Mouse (Mus musculus): ENCODE measurements around the gene Abr. TPM values are rescaled to one million over a fixed set of nuclear protein-coding genes. Genes with fewer than 3 reads are reported as not detected.

Gene Abr
- polyA plus RNA-seq, 1 experiment from 2014 or later, result 38.3 TPM

- Histone ChIP-seq H3K27me3 (replicated peaks) (no peaks in the 10 kb centered on the region), H3K27ac (no peak overlapping the region), H3K36me3 (no peaks in the 10 kb centered on the region), H3K4me1 (replicated peaks) (no peaks in the 10 kb centered on the region), H3K9ac (no peak overlapping the region), H3K4me2 (replicated peaks) (no peak overlapping the region), H3K9me3 (no peaks in the 10 kb centered on the region), H3K4me3 (replicated peaks) (no peak overlapping the region)
- WGBS, result 66% methylated on average over 5 of the region's 5 CpGs
- ATAC-seq, result no peak
These were observed 74.7 kb downstream of the Abr start for GRCm38 (mm10) chr11:76547420-76547819.

GRCm38 (mm10) chr11:76546431-76546830, 75.7 kb downstream of the Abr start:
- Histone ChIP-seq H3K4me3 (replicated peaks) (no peak overlapping the region), H3K4me1 (replicated peaks) (no peaks in the 10 kb centered on the region), H3K9ac (no peak overlapping the region), H3K4me2 (replicated peaks) (no peak overlapping the region), H3K9me3 (no peaks in the 10 kb centered on the region), H3K27me3 (replicated peaks) (no peaks in the 10 kb centered on the region), H3K27ac (no peak overlapping the region), H3K36me3 (no peaks in the 10 kb centered on the region)
- WGBS, result 73% methylated on average over 4 of the region's 4 CpGs
- ATAC-seq, result no peak

- H3K36me3 ChIP-seq, result no peaks in the 10 kb centered on the region
- H3K9me3 ChIP-seq, result no peaks in the 10 kb centered on the region
- H3K9ac ChIP-seq, result no peak overlapping the region
- H3K27ac ChIP-seq, result no peak overlapping the region
- no peak overlapping the region for H3K4me2 ChIP-seq (replicated peaks)
- no peak for ATAC-seq
- H3K27me3 ChIP-seq (replicated peaks), result no peaks in the 10 kb centered on the region
- WGBS, result 67% methylated on average over 5 of the region's 5 CpGs
- H3K4me3 ChIP-seq (replicated peaks), result no peak overlapping the region
- no peaks in the 10 kb centered on the region for H3K4me1 ChIP-seq (replicated peaks)
These were observed 78.8 kb downstream of the Abr start for GRCm38 (mm10) chr11:76543300-76543699.

DNA sequence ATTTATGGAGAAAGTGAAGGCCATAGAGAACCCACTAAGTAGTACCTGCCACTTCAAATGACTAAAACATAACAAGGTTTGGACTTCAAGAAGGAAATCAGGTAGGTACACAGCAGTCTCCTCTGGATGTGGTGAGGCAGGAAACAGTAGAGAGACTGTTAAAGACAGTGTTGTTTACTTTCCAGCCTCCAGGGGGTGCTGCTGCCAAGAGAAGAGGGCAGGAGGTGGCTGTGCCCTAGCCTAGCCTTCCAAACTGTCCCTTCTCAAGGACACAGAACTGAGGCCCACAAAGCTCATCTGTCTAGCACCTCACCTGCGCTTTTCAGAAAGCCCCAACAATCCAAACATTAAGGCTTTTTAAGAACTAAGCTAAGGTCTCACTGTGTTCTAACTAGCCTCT, 81.1 kb downstream of the Abr start:
- no peak overlapping the region for H3K9ac ChIP-seq
- H3K27ac ChIP-seq, result no peak overlapping the region
- no peak overlapping the region for H3K4me2 ChIP-seq (replicated peaks)
- ATAC-seq, result no peak; the same call in 1 of the 2 replicates
- no peaks in the 10 kb centered on the region for H3K4me1 ChIP-seq (replicated peaks)
- H3K27me3 ChIP-seq (replicated peaks), result no peaks in the 10 kb centered on the region
- no peak overlapping the region for H3K4me3 ChIP-seq (replicated peaks)
- WGBS, result 26% methylated on average over 1 of the region's 1 CpGs
- H3K36me3 ChIP-seq, result no peaks in the 10 kb centered on the region
- no peaks in the 10 kb centered on the region for H3K9me3 ChIP-seq

- Histone ChIP-seq H3K27ac (no peak overlapping the region), H3K9me3 (no peaks in the 10 kb centered on the region), H3K9ac (no peak overlapping the region), H3K36me3 (no peaks in the 10 kb centered on the region), H3K4me1 (replicated peaks) (no peaks in the 10 kb centered on the region), H3K4me3 (replicated peaks) (no peak overlapping the region), H3K4me2 (replicated peaks) (no peak overlapping the region), H3K27me3 (replicated peaks) (no peaks in the 10 kb centered on the region)
- WGBS, result 84% methylated on average over 3 of the region's 3 CpGs
- ATAC-seq, result no peak
These were observed 84.7 kb downstream of the Abr start for GRCm38 (mm10) chr11:76537401-76537800.

DNA sequence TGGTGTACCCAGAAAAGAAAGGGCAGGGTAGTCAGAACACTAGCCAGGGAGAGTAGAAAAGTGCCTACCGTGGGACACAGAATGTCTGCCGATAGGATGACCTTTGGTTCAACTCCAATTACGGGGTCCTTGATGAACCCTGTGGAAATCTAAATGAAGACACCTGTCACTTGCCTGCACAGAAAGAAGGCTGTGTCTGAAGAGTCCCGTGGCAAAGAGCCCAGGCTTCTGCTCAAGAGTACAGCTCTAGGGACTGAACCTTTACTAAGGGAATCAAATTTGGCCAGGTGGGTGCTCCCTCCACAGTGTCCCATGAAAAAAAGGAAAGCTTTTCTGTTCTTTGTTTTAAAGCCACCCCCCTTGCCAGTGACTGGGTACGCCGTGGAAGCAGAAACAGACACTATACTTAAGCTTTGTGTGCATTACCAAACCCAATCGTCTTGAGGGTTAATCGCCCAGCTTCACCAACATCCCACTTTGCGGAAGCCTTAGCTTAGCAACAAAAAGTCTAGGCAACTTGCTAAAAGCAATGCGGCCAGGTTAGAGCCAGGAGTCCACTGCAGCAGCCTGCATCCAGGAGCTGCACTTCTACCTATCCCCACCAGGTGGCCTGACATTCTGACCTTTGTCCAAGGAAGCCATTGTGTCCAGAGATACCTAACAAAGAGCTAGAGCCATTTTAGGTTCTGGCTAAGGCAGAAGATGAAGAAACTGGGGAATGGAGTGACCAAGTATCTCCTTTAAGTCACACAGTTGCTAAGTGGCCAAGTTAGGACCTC, 85.3 kb downstream of the Abr start:
- WGBS, result 78% methylated on average over 10 of the region's 10 CpGs
- no peak overlapping the region for H3K27ac ChIP-seq
- no peaks in the 10 kb centered on the region for H3K9me3 ChIP-seq
- no peak overlapping the region for H3K4me3 ChIP-seq (replicated peaks)
- no peak for ATAC-seq
- H3K27me3 ChIP-seq (replicated peaks), result no peaks in the 10 kb centered on the region
- H3K4me2 ChIP-seq (replicated peaks), result no peak overlapping the region
- H3K36me3 ChIP-seq, result no peaks in the 10 kb centered on the region
- no peaks in the 10 kb centered on the region for H3K4me1 ChIP-seq (replicated peaks)
- no peak overlapping the region for H3K9ac ChIP-seq

GRCm38 (mm10) chr11:76532001-76532400, 90.1 kb downstream of the Abr start:
- Histone ChIP-seq H3K4me3 (replicated peaks) (no peak overlapping the region), H3K4me1 (replicated peaks) (peaks cover 9% of the 10 kb centered on the region), H3K27me3 (replicated peaks) (no peaks in the 10 kb centered on the region), H3K9ac (no peak overlapping the region), H3K36me3 (no peaks in the 10 kb centered on the region), H3K9me3 (no peaks in the 10 kb centered on the region), H3K4me2 (replicated peaks) (no peak overlapping the region), H3K27ac (no peak overlapping the region)
- 91% methylated on average over 7 of the region's 7 CpGs for WGBS
- no peak for ATAC-seq

DNA sequence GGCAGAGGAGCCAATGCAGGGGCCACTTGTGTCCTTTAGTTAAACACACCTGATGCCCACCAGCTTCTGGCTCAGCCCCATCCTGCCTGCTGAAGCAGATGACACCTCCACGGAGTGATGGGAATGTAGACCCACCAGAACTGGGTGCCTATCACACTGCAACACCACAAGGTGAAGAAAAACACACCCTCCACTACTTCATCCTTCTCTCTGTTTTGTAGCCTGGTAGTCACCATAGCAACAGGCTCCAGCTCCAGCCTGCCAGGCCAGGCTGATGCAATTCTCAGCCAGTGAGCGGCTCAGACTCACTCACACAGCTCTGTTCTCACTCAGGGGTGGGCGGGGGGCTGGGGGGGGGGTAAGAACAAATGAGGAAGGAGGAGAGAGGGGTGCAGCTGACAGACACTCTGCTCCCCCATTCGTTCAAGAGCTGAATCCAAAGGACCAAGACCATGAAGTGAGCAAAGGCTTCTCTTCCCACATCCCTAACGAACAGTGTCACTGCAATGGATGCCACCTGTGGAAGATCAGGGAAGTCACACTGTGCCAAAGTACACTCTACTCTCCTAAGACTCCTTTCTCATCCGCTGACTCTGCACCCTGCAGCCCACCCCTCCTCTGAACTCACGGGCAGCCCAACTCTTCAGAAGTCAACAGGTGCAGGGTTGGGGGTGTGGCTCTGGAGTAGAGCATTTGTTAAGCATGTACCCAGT, 91.0 kb downstream of the Abr start:
- H3K27ac ChIP-seq, result no peak overlapping the region
- no peak overlapping the region for H3K4me2 ChIP-seq (replicated peaks)
- no peak overlapping the region for H3K9ac ChIP-seq
- H3K9me3 ChIP-seq, result no peaks in the 10 kb centered on the region
- no peaks in the 10 kb centered on the region for H3K27me3 ChIP-seq (replicated peaks)
- no peak for ATAC-seq
- WGBS, result 60% methylated on average over 7 of the region's 7 CpGs
- H3K4me1 ChIP-seq (replicated peaks), result peaks cover 9% of the 10 kb centered on the region
- H3K36me3 ChIP-seq, result no peaks in the 10 kb centered on the region
- no peak overlapping the region for H3K4me3 ChIP-seq (replicated peaks)

DNA sequence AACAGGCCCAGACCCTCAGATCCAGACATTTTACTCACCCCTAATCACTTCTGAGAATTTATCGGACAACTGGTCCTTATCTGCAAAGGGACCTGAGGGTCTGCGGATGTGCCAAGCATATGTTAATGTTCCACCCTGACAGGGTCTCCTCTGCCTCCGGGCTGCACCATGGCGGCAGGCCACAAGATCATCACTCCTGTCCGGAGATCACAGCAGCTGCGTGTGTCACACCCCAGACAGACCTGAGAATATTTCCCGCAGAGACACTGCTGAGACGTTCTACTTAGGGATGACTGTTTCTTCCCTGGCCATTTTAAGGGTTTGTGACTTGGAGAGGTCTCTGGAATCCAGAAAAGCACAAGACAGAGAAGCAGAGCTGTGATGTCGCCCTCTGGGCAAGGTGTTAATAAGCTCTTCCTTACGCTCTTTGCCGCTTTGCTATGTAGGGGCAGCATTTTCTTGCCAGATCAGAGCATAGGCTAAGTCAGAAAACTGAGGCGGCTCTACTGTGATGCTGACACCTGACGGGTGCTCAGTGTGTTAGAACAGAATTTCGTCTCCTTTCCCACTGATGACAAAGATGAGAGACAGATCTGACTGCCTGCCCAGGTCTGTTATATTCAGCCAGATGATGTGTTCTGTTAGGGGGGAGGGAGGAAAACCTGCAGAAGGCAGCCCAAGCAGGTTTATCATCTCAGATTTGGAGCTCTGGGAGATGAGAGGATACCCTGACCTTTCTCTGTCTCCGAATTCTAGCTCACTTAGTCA, 91.8 kb downstream of the Abr start:
- ATAC-seq, result no peak
- no peaks in the 10 kb centered on the region for H3K9me3 ChIP-seq
- H3K4me2 ChIP-seq (replicated peaks), result no peak overlapping the region
- H3K36me3 ChIP-seq, result no peaks in the 10 kb centered on the region
- H3K9ac ChIP-seq, result no peak overlapping the region
- no peak overlapping the region for H3K4me3 ChIP-seq (replicated peaks)
- peaks cover 9% of the 10 kb centered on the region for H3K4me1 ChIP-seq (replicated peaks)
- no peak overlapping the region for H3K27ac ChIP-seq
- 79% methylated on average over 15 of the region's 15 CpGs for WGBS
- H3K27me3 ChIP-seq (replicated peaks), result no peaks in the 10 kb centered on the region

GRCm38 (mm10) chr11:76529352-76530141, 92.6 kb downstream of the Abr start:
- WGBS, result 44% methylated on average over 6 of the region's 6 CpGs
- no peaks in the 10 kb centered on the region for H3K27me3 ChIP-seq (replicated peaks)
- 0 out of 2 replicates have a peak overlapping the region, but pooled peaks have one; percentile 27 for H3K27ac ChIP-seq
- H3K36me3 ChIP-seq, result no peaks in the 10 kb centered on the region
- peak; percentile 61 for ATAC-seq
- no peak overlapping the region for H3K4me2 ChIP-seq (replicated peaks)
- no peak overlapping the region for H3K9ac ChIP-seq
- no peak overlapping the region for H3K4me3 ChIP-seq (replicated peaks)
- H3K9me3 ChIP-seq, result no peaks in the 10 kb centered on the region
- H3K4me1 ChIP-seq (replicated peaks), result peaks cover 9% of the 10 kb centered on the region

GRCm38 (mm10) chr11:76525646-76526351, 96.3 kb downstream of the Abr start:
- H3K9me3 ChIP-seq, result no peaks in the 10 kb centered on the region
- no peak overlapping the region for H3K4me3 ChIP-seq (replicated peaks)
- no peak for ATAC-seq
- no peak overlapping the region for H3K27ac ChIP-seq
- WGBS, result 84% methylated on average over 4 of the region's 4 CpGs
- H3K4me1 ChIP-seq (replicated peaks), result peaks cover 13% of the 10 kb centered on the region
- H3K9ac ChIP-seq, result no peak overlapping the region
- no peaks in the 10 kb centered on the region for H3K27me3 ChIP-seq (replicated peaks)
- H3K4me2 ChIP-seq (replicated peaks), result no peak overlapping the region
- H3K36me3 ChIP-seq, result no peaks in the 10 kb centered on the region
